In the genomic region with DNA sequence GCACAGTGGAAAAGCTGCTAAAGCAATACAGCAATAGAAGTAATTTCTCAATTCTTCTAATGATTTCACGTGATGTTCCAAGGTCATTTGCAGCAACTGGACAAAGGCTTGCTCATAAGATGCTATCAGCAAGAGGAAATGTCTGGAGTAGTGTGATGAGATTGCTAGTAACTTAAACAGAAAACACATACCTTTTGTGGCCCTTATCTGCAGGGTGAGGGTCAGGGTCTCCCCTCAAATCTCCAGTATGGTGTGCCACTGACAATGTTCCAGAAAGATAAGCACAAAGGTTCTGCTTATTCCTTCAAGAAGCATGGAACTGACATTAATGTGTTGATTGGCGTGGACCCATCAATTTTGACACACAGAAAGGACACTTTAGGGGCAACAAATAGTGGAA, we compare ENCODE assay signal across 20 mouse cellular contexts.
DNase-seq lines count a peak whose midpoint lies in the region; ATAC-seq and TF ChIP-seq lines count a peak whose summit lies in the region.
"Had no signal": no experiment of that assay in that cellular context is flagged by ENCODE, and none has a peak within 500 bp of the region (broad histone marks: within the 10 kb centered on the region; RNA-seq: fewer than 3 reads in every experiment).

No protein-coding gene starts in this region.

- H3K4me3 ChIP-seq in heart, embryonic 12.5 days = no peak overlapping the region
- no peak overlapping the region for H3K4me3 ChIP-seq in heart, adult 2 months
- H3K4me3 ChIP-seq in heart, embryonic 11.5 days (ENCODE audit: low read depth, low read length) = no peak overlapping the region
- H3K4me3 ChIP-seq: embryonic facial prominence, embryonic 10.5 days; embryonic facial prominence, embryonic 12.5 days; forebrain, embryonic 13.5 days; forebrain, embryonic 15.5 days had no signal

- 0 out of 2 replicates have a peak, but pooled peaks cover 3% of the 10 kb centered on the region for H3K4me1 ChIP-seq in heart, embryonic 12.5 days (replicated peaks)
- no peaks in the 10 kb centered on the region for H3K4me1 ChIP-seq in heart, adult 2 months (ENCODE audit: control insufficient read depth, insufficient read depth, low read length)
- H3K4me1 ChIP-seq in heart, embryonic 11.5 days (ENCODE audit: control insufficient read depth, insufficient read depth, low read length) = no peaks in the 10 kb centered on the region
- H3K4me1 ChIP-seq: embryonic facial prominence, embryonic 10.5 days; embryonic facial prominence, embryonic 12.5 days; forebrain, embryonic 13.5 days; forebrain, embryonic 15.5 days had no signal

- no peaks in the 10 kb centered on the region for H3K36me3 ChIP-seq in heart, embryonic 12.5 days
- H3K36me3 ChIP-seq in heart, adult 2 months (ENCODE audit: control insufficient read depth, insufficient read depth, low read length) = no peaks in the 10 kb centered on the region
- no peaks in the 10 kb centered on the region for H3K36me3 ChIP-seq in heart, embryonic 11.5 days (ENCODE audit: control insufficient read depth, insufficient read depth, low read length)
- H3K36me3 ChIP-seq: embryonic facial prominence, embryonic 10.5 days; embryonic facial prominence, embryonic 12.5 days; forebrain, embryonic 15.5 days had no signal

- no peak for TF ChIP-seq POLR2A in heart, adult 2 months (IDR thresholded peaks at IDR 0.05; ENCODE audit: insufficient read depth, low read depth, low read length)

- intact Hi-C loops in heart, adult 2 months (cut with DNase I) = no loop called here
- intact Hi-C loops in heart, postnatal 14 days (cut with DNase I) = no loop called here
- intact Hi-C loops in heart, postnatal 10 days (cut with DNase I) = no loop called here

- H3K27me3 ChIP-seq in heart, embryonic 12.5 days (replicated peaks) = no peaks in the 10 kb centered on the region
- no peaks in the 10 kb centered on the region for H3K27me3 ChIP-seq in heart, adult 2 months (ENCODE audit: control insufficient read depth, insufficient read depth, low read length)
- no peaks in the 10 kb centered on the region for H3K27me3 ChIP-seq in heart, embryonic 11.5 days (ENCODE audit: control insufficient read depth, insufficient read depth, low read length)
- H3K27me3 ChIP-seq: embryonic facial prominence, embryonic 12.5 days; forebrain, embryonic 13.5 days; forebrain, embryonic 15.5 days had no signal

- no peak for TF ChIP-seq CTCF in heart, adult 2 months (IDR thresholded peaks at IDR 0.05)

- no peak overlapping the region for H3K9ac ChIP-seq in heart, embryonic 12.5 days
- H3K9ac ChIP-seq in heart, adult 2 months (ENCODE audit: low read depth, low read length) = no peak overlapping the region
- H3K9ac ChIP-seq in heart, embryonic 11.5 days (ENCODE audit: low read depth, low read length) = no peak overlapping the region
- H3K9ac ChIP-seq: embryonic facial prominence, embryonic 12.5 days; forebrain, embryonic 13.5 days; forebrain, embryonic 15.5 days had no signal

- no peaks in the 10 kb centered on the region for H3K79me2 ChIP-seq in heart, adult 2 months (replicated peaks; ENCODE audit: control insufficient read depth, insufficient read depth, low read length)

- H3K9me3 ChIP-seq in heart, embryonic 12.5 days (replicated peaks) = no peaks in the 10 kb centered on the region
- no peaks in the 10 kb centered on the region for H3K9me3 ChIP-seq in heart, embryonic 11.5 days (replicated peaks; ENCODE audit: control insufficient read depth, low read length)
- H3K9me3 ChIP-seq: embryonic facial prominence, embryonic 10.5 days; embryonic facial prominence, embryonic 12.5 days; forebrain, embryonic 13.5 days; forebrain, embryonic 15.5 days had no signal

- no peak for TF ChIP-seq EP300 in heart, adult 2 months (IDR thresholded peaks at IDR 0.05; ENCODE audit: insufficient read depth, low read depth, low read length)

- 44% methylated on average over 2 of the region's 2 CpGs for WGBS in heart, embryonic 12.5 days
- 32% methylated on average over 2 of the region's 2 CpGs for WGBS in heart, adult 2 months
- WGBS in heart, embryonic 11.5 days (ENCODE audit: insufficient replicate concordance) = 48% methylated on average over 2 of the region's 2 CpGs

- no peak overlapping the region for H3K27ac ChIP-seq in heart, embryonic 12.5 days (ENCODE audit: poor library complexity, severe bottlenecking)
- peak overlapping the region; percentile 55 for H3K27ac ChIP-seq in heart, adult 2 months
- no peak overlapping the region for H3K27ac ChIP-seq in heart, embryonic 11.5 days (ENCODE audit: low read depth, low read length)
- H3K27ac ChIP-seq: embryonic facial prominence, embryonic 10.5 days; embryonic facial prominence, embryonic 12.5 days; forebrain, embryonic 13.5 days; forebrain, embryonic 15.5 days had no signal

- peak; percentile 77 for DNase-seq in heart, adult 11 months
- DNase-seq in heart, adult 2 months = no peak
- DNase-seq in heart, postnatal 14 days = no peak
- peak; percentile 3 to 5 for DNase-seq in heart, postnatal 10 days
- peak; percentile 64 for DNase-seq in 416B (ENCODE audit: low read depth)
- no peak for DNase-seq in thymus, postnatal 10 days (ENCODE audit: low spot score in 2 of 2)
- DNase-seq: adrenal gland, adult 2 months; adrenal gland, postnatal 10 days; adrenal gland, postnatal 25 days; cerebellum, adult 11-12 months; cerebellum, adult 2 months; cerebellum, adult 9-10 months; cerebellum, postnatal 10 days; cerebellum, postnatal 25 days had no signal

- no peak for ATAC-seq in heart, embryonic 12.5 days (ENCODE audit: insufficient number of reproducible peaks, low FRiP score)
- no peak for ATAC-seq in heart, embryonic 11.5 days (replicated peaks; ENCODE audit: insufficient number of reproducible peaks, low FRiP score, low TSS enrichment)
- ATAC-seq: forebrain, embryonic 13.5 days; forebrain, embryonic 15.5 days had no signal

- no peak overlapping the region for H3K4me2 ChIP-seq in heart, embryonic 12.5 days
- H3K4me2 ChIP-seq in heart, embryonic 11.5 days = no peak overlapping the region
- H3K4me2 ChIP-seq: embryonic facial prominence, embryonic 12.5 days; forebrain, embryonic 13.5 days; forebrain, embryonic 15.5 days had no signal

Comparison
In these comparisons a context has a peak if more than half of its experiments do, and no peak if none do; other contexts are left out.
1. DNase-seq: peak in heart, adult 11 months (single experiment), heart, postnatal 10 days (2 of 2) and 416B (single experiment); none in heart, adult 2 months (0 of 2), heart, postnatal 14 days (0 of 2) and thymus, postnatal 10 days (0 of 2).